Mouse (Mus musculus) lung, adult 2 months (tissue): ENCODE measurements around the gene Dyrk3. TPM values are rescaled to one million over a fixed set of nuclear protein-coding genes. Genes with fewer than 3 reads are reported as not detected.

Source experiments
- DNase-seq: peaks from one replicate; pipeline ENCODE4 v3.0.0; 2022
- H3K4me1 ChIP-seq: fragments of 200-500 bp; 2 replicates; pipeline ENCODE4 v1.6.1; 2011; ENCODE audit warnings: low read length; ENCODE audit not compliant: control insufficient read depth, insufficient read depth
- H3K4me3 ChIP-seq: fragments of 200-500 bp; replicated peaks from 2 replicates; pipeline ENCODE3; 2011; ENCODE audit warnings: low read depth, mild to moderate bottlenecking, control low read depth, low read length; ENCODE audit errors: extremely low read depth
- CTCF ChIP-seq: fragments of 200-500 bp; IDR thresholded peaks from 2 replicates; pipeline ENCODE4 v1.5.1; 2011; ENCODE audit warnings: mild to moderate bottlenecking, low read length, control low read depth; ENCODE audit not compliant: insufficient read depth
- POLR2A ChIP-seq: fragments of 200-500 bp; IDR thresholded peaks from 2 replicates; pipeline ENCODE4 v1.6.1; 2011; ENCODE audit warnings: low read depth, mild to moderate bottlenecking, control low read depth, low read length, borderline replicate concordance; ENCODE audit errors: extremely low read depth
- WGBS: fragments of 180-500 bp; shearing (Covaris S2); methylation state at CpG from one replicate; pipeline ENCODE4 v1.1.7; 2018; 5-methylcytosine and 5-hydroxymethylcytosine counted together
- polyA plus RNA-seq: library from polyadenylated mRNA; depleted of rRNA; stranded (reverse); fragments of >200 nt; gene quantifications from 2 replicates; pipeline ENCODE4 v1.2.3, GENCODE M21; 2012

The Dyrk3 gene
- polyA plus RNA-seq, 1 experiment, result 1.9 TPM

GRCm38 (mm10) chr1:131139102-131140095 is 1.3 kb upstream of the Dyrk3 start:
- 54% methylated on average over 11 of the region's 11 CpGs for WGBS
- no peak for DNase-seq
- H3K4me3 ChIP-seq, result peak overlapping the region; percentile 95
- peaks cover 2% of the 10 kb centered on the region; the same call in 1 of the 2 replicates for H3K4me1 ChIP-seq
- TF ChIP-seq POLR2A (no peak), CTCF (no peak)

GRCm38 (mm10) chr1:131137717-131138118 is 422 bp downstream of the Dyrk3 start:
- WGBS, result 2% methylated on average over 36 of the region's 36 CpGs
- TF ChIP-seq POLR2A (no peak), CTCF (no peak)
- Histone ChIP-seq H3K4me1 (peaks cover 2% of the 10 kb centered on the region; the same call in 1 of the 2 replicates), H3K4me3 (peak overlapping the region; percentile 95)
- no peak for DNase-seq

GRCm38 (mm10) chr1:131137111-131137510 is 1.0 kb downstream of the Dyrk3 start:
- H3K4me3 ChIP-seq, result no peak overlapping the region
- no peak for DNase-seq
- peaks cover 2% of the 10 kb centered on the region; the same call in 1 of the 2 replicates for H3K4me1 ChIP-seq
- 49% methylated on average over 5 of the region's 5 CpGs for WGBS
- TF ChIP-seq POLR2A, result no peak

- DNase-seq, result no peak
- WGBS, result 67% methylated on average over 10 of the region's 10 CpGs
- Histone ChIP-seq H3K4me1 (peaks cover 2% of the 10 kb centered on the region; the same call in 1 of the 2 replicates), H3K4me3 (no peak overlapping the region)
- no peak for TF ChIP-seq CTCF
- TF ChIP-seq POLR2A, result no peak
Measured at GRCm38 (mm10) chr1:131135960-131136629, 2.0 kb downstream of the Dyrk3 start.

- no peak for DNase-seq
- 43% methylated on average over 8 of the region's 8 CpGs for WGBS
- Histone ChIP-seq H3K4me3 (no peak overlapping the region), H3K4me1 (peaks cover 2% of the 10 kb centered on the region; the same call in 1 of the 2 replicates)
- no peak for TF ChIP-seq CTCF
- no peak for TF ChIP-seq POLR2A
Measured at GRCm38 (mm10) chr1:131134942-131135522, 3.1 kb downstream of the Dyrk3 start.

- TF ChIP-seq CTCF, result no peak
- TF ChIP-seq POLR2A, result no peak
- H3K4me3 ChIP-seq, result no peak overlapping the region
- WGBS, result 72% methylated on average over 6 of the region's 6 CpGs
- no peak for DNase-seq
- H3K4me1 ChIP-seq, result peaks cover 2% of the 10 kb centered on the region; the same call in 1 of the 2 replicates
Measured at GRCm38 (mm10) chr1:131134231-131134630, 3.9 kb downstream of the Dyrk3 start.

GRCm38 (mm10) chr1:131125987-131126744 is 12.0 kb downstream of the Dyrk3 start:
- TF ChIP-seq POLR2A (no peak), CTCF (no peak)

GRCm38 (mm10) chr1:131123522-131124265 is 14.4 kb downstream of the Dyrk3 start:
- Histone ChIP-seq H3K4me1 (no peaks in the 10 kb centered on the region), H3K4me3 (no peak overlapping the region)
- 62% methylated on average over 10 of the region's 10 CpGs for WGBS
- no peak for DNase-seq
- TF ChIP-seq POLR2A (no peak), CTCF (no peak)

More at GRCm38 (mm10) chr1:131125987-131126744, 12.0 kb downstream of the Dyrk3 start:
- H3K4me3 ChIP-seq, result no peak overlapping the region
- no peaks in the 10 kb centered on the region for H3K4me1 ChIP-seq
- DNase-seq, result no peak
- WGBS, result 39% methylated on average over 11 of the region's 11 CpGs

GRCm38 (mm10) chr1:131121987-131122386 is 16.2 kb downstream of the Dyrk3 start:
- Histone ChIP-seq H3K4me3 (no peak overlapping the region), H3K4me1 (no peaks in the 10 kb centered on the region)
- DNase-seq, result no peak
- TF ChIP-seq CTCF (peak; percentile 29; the same call in 1 of the 2 replicates), POLR2A (no peak)
- 46% methylated on average over 3 of the region's 3 CpGs for WGBS
